Mouse (Mus musculus) CD4-positive helper T cell, adult 2 months (primary cell): Measurements from ENCODE around the gene Gm10999.
"Not testable (repeated sequence)": the region's sequence is repeated elsewhere in the genome, so short reads cannot be mapped to it uniquely, and the experiment has no call there.

ENCODE experiments used
- DNase-seq: peaks from one replicate; pipeline ENCODE4 v3.0.0-alpha.2; 2012; ENCODE audit warnings: low read depth, missing footprints, low spot score

Gm10999 gene

GRCm38 (mm10) chr8:129131561-129131960 is at the start of gene Gm10999:
Gm10999 (minus strand) TSS chr8:129131661.
- no peak for DNase-seq

GRCm38 (mm10) chr8:129133475-129133874 is 2.0 kb upstream of the Gm10999 start:
- DNase-seq: no peak

GRCm38 (mm10) chr8:129115761-129116160 is 15.7 kb downstream of the Gm10999 start:
- not testable (repeated sequence) for DNase-seq
